Mouse (Mus musculus): Measurements from ENCODE around the gene Fam89a.

- TF ChIP-seq CTCF (IDR thresholded peaks at IDR 0.05; ENCODE audit: low read depth) (no peak), EP300 (optimal IDR thresholded peaks at IDR 0.05) (no peak)
Observed at GRCm38 (mm10) chr8:124800542-124800941, 48.9 kb upstream of the Fam89a start.
